Mouse (Mus musculus) ES-E14 (cell line): Measurements from ENCODE around the gene Lrrc28.

ENCODE experiments used
- CHD2 ChIP-seq: IDR thresholded peaks from 2 replicates; pipeline ENCODE4 v1.6.1; 2014; ENCODE audit warnings: mild to moderate bottlenecking, low read depth, low read length, inconsistent platforms
- HCFC1 ChIP-seq: IDR thresholded peaks from 2 replicates; pipeline ENCODE4 v1.6.1; 2012; ENCODE audit warnings: low read length, inconsistent platforms, borderline replicate concordance; ENCODE audit not compliant: insufficient read depth
- ZC3H11A ChIP-seq: IDR thresholded peaks from 2 replicates; pipeline ENCODE4 v1.6.1; 2012; ENCODE audit warnings: low read depth, mild to moderate bottlenecking, inconsistent platforms, low read length, borderline replicate concordance
- ZNF384 ChIP-seq: IDR thresholded peaks from 2 replicates; pipeline ENCODE4 v1.6.1; 2012; ENCODE audit warnings: low read depth, low read length, inconsistent platforms

- TF ChIP-seq ZNF384 (no peak), ZC3H11A (no peak), CHD2 (no peak), HCFC1 (no peak)
Observed at GRCm38 (mm10) chr7:67626671-67627070, 18.4 kb downstream of the Lrrc28 start.
